Mouse (Mus musculus) ES-Bruce4 (cell line): Measurements from ENCODE around the gene Col9a1.

ENCODE experiments used
- CTCF ChIP-seq: IDR thresholded peaks from one replicate; pipeline ENCODE4 v1.8.1; 2011; ENCODE audit warnings: low read depth, low read length
- EP300 ChIP-seq: IDR thresholded peaks from 2 replicates; pipeline ENCODE4 v1.6.1; 2011; ENCODE audit warnings: low read depth, low read length; ENCODE audit not compliant: insufficient read depth
- POLR2A ChIP-seq: IDR thresholded peaks from one replicate; pipeline ENCODE4 v1.8.1; 2011; ENCODE audit warnings: low read length; ENCODE audit not compliant: insufficient read depth

- no peak for TF ChIP-seq CTCF
- TF ChIP-seq POLR2A, result no peak
- TF ChIP-seq EP300, result no peak
Measured at GRCm38 (mm10) chr1:24261181-24261580, 83.8 kb downstream of the Col9a1 start.
